Mouse (Mus musculus) liver, postnatal 0 days (tissue): Measurements from ENCODE around the gene Slc16a2. TPM values are rescaled to one million over a fixed set of nuclear protein-coding genes. Genes with fewer than 3 reads are reported as not detected.

Experiments
- ATAC-seq: fragments of 200-750 bp; cut with Nextera tagmentation; 2 replicates; pipeline ENCODE4 v1.8.0; 2017; ENCODE audit warnings: mild to moderate bottlenecking, moderate library complexity
- DNase-seq: peaks from one replicate; pipeline ENCODE4 v3.0.0-alpha.2; 2016
- H3K27ac ChIP-seq: fragments of 300-500 bp; sonication (generic); 2 replicates; pipeline ENCODE4 v1.5.1; 2014; ENCODE audit warnings: antibody characterized with exemption, moderate library complexity, mild to moderate bottlenecking, low read depth
- H3K27me3 ChIP-seq: fragments of 300-500 bp; sonication (generic); 2 replicates; pipeline ENCODE4 v1.6.1; 2014; ENCODE audit warnings: low read length, control low read depth, mixed read lengths; ENCODE audit not compliant: insufficient read depth
- H3K36me3 ChIP-seq: fragments of 300-500 bp; sonication (generic); replicated peaks from 2 replicates; pipeline ENCODE4 v1.6.1; 2014; ENCODE audit warnings: mild to moderate bottlenecking, control low read depth, low read length, moderate library complexity, mixed read lengths; ENCODE audit not compliant: insufficient read depth
- H3K4me1 ChIP-seq: fragments of 300-500 bp; sonication (generic); 2 replicates; pipeline ENCODE4 v1.6.1; 2014; ENCODE audit warnings: antibody characterized with exemption, mild to moderate bottlenecking, control low read depth; ENCODE audit not compliant: insufficient read depth
- H3K4me2 ChIP-seq: fragments of 300-500 bp; sonication (generic); 2 replicates; pipeline ENCODE4 v1.6.1; 2014; ENCODE audit warnings: low read depth, mild to moderate bottlenecking, low read length, moderate library complexity, mixed read lengths
- H3K4me3 ChIP-seq: fragments of 300-500 bp; sonication (generic); 2 replicates; pipeline ENCODE4 v1.5.1; 2014; ENCODE audit warnings: low read depth, low read length
- H3K9ac ChIP-seq: fragments of 300-500 bp; sonication (generic); replicated peaks from 2 replicates; pipeline ENCODE4 v1.6.1; 2014; ENCODE audit warnings: mild to moderate bottlenecking, moderate library complexity
- H3K9me3 ChIP-seq: fragments of 300-500 bp; sonication (generic); 2 replicates; pipeline ENCODE4 v1.6.1; 2016; ENCODE audit warnings: mild to moderate bottlenecking, control low read depth, low read length, mixed read lengths
- CTCF ChIP-seq: sonication (generic); IDR thresholded peaks from 2 replicates; pipeline ENCODE4 v1.5.1; 2016; ENCODE audit warnings: antibody characterized with exemption, low read depth
- EP300 ChIP-seq: IDR thresholded peaks from 2 replicates; pipeline ENCODE4 v1.6.1; 2016; ENCODE audit warnings: antibody characterized with exemption, low read depth, mild to moderate bottlenecking
- WGBS: fragments of 180-500 bp; shearing (Covaris S2); extraction: QIAGEN DNeasy Blood & Tissue Kit; methylation state at CpG from one replicate; pipeline ENCODE4 v1.1.7; 2014; ENCODE audit not compliant: insufficient replicate concordance; 5-methylcytosine and 5-hydroxymethylcytosine counted together
- polyA plus RNA-seq: library from polyadenylated mRNA; unstranded; fragments of >200 nt; fragmentation: Nextera tagmentation; extraction: Ambion mirVana; gene quantifications from 2 replicates; pipeline ENCODE4 v1.2.1, GENCODE M21; 2015

Slc16a2 gene
- polyA plus RNA-seq, 1 experiment from 2014 or later: 22.6 TPM

DNA sequence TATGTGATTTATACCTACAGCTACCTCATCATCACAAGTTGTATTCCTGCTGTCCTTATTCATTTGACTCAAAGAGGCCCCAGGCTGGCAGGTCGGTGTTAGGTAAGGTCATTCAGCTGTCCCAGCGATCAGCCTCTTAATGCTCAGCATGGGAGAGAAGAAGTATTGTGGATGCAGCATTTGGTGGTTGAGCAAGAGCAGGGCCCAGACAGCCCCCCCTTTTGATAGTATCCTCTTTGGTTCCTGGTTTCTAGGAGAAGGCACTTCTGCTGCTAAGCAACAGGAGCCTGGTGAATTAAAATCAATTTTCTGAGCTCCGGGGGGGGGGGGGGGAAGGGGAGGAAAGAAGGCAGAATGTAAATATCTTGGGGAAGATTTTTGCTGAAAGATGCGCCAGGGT lies 162.8 kb downstream of the Slc16a2 start:
- no peaks in the 10 kb centered on the region for H3K36me3 ChIP-seq
- ATAC-seq (no peak), DNase-seq (no peak)
- H3K9me3 ChIP-seq: no peaks in the 10 kb centered on the region
- TF ChIP-seq CTCF: no peak
- TF ChIP-seq EP300: no peak
- H3K4me3 ChIP-seq: no peak overlapping the region
- H3K27me3 ChIP-seq: no peaks in the 10 kb centered on the region; the same call in 1 of the 2 replicates
- H3K4me2 ChIP-seq: no peak overlapping the region
- no peak overlapping the region for H3K27ac ChIP-seq
- H3K9ac ChIP-seq: no peak overlapping the region
- H3K4me1 ChIP-seq: no peaks in the 10 kb centered on the region
- 62% methylated on average over 3 of the region's 4 CpGs for WGBS

DNA sequence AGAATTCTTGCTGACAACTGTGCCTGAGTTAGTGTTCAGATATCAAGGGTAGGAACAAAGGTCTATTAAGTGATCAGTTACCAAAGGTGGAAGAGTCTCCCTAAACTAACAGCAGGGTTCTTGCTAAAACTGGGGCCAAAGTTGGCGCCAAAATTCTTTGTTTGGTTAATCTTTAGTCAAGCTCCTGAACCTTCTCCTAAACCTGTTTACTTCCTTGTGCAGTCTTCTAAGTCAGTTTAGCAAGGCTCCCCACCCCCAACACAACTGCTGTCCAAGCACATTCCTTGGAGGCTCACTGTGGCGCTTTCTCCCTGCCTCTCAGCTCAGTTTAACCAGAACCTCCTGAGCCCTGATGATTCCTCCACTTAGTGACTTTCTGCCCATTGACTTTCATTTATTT lies 168.8 kb downstream of the Slc16a2 start:
- no peak for TF ChIP-seq EP300
- no peak for TF ChIP-seq CTCF
- no peak overlapping the region for H3K4me2 ChIP-seq
- H3K9ac ChIP-seq: no peak overlapping the region
- DNase-seq (no peak), ATAC-seq (no peak)
- H3K27me3 ChIP-seq: no peaks in the 10 kb centered on the region; the same call in 1 of the 2 replicates
- H3K4me3 ChIP-seq: no peak overlapping the region
- H3K36me3 ChIP-seq: no peaks in the 10 kb centered on the region
- no peaks in the 10 kb centered on the region for H3K4me1 ChIP-seq
- WGBS: 45% methylated on average over 2 of the region's 2 CpGs
- H3K27ac ChIP-seq: no peak overlapping the region
- no peaks in the 10 kb centered on the region for H3K9me3 ChIP-seq

DNA sequence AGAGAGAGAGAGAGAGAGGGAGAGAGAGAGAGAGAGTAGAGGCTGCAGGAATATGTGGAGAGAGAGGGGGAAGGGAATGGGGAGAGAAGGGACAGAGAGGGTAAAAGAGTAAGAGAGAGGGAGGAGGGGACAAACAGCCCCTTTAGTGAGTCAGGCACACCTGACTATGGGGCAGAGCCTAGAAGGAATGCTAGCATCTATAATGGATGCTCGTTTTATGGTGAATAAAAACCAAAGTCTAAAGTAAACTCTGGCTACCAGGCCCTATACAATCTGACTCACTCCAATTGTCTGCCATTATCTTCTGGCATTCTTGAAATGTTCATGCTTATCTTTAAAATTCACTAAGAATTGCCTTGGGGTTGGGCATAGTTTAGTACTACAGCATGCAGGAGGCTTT lies 169.7 kb downstream of the Slc16a2 start:
- H3K9ac ChIP-seq: no peak overlapping the region
- H3K27ac ChIP-seq: no peak overlapping the region
- WGBS: 38% methylated on average over 1 of the region's 1 CpGs
- H3K4me2 ChIP-seq: no peak overlapping the region
- no peaks in the 10 kb centered on the region for H3K36me3 ChIP-seq
- H3K4me1 ChIP-seq: no peaks in the 10 kb centered on the region
- no peak for DNase-seq
- no peaks in the 10 kb centered on the region for H3K9me3 ChIP-seq
- no peak overlapping the region for H3K4me3 ChIP-seq
- H3K27me3 ChIP-seq: no peaks in the 10 kb centered on the region; the same call in 1 of the 2 replicates
- TF ChIP-seq EP300: no peak
- TF ChIP-seq CTCF: no peak
- ATAC-seq: no peak

Other genes starting within 250 kb of the Slc16a2 start
- gene Zcchc13, start 191.4 kb downstream of the Slc16a2 start, polyA plus RNA-seq: not detected in 2 replicates
- 5.8 and 6.8 TPM in 2 replicates for gene Rlim, start 159.3 kb upstream of the Slc16a2 start, polyA plus RNA-seq